Mouse (Mus musculus): ENCODE results near the gene Acer3.

DNA sequence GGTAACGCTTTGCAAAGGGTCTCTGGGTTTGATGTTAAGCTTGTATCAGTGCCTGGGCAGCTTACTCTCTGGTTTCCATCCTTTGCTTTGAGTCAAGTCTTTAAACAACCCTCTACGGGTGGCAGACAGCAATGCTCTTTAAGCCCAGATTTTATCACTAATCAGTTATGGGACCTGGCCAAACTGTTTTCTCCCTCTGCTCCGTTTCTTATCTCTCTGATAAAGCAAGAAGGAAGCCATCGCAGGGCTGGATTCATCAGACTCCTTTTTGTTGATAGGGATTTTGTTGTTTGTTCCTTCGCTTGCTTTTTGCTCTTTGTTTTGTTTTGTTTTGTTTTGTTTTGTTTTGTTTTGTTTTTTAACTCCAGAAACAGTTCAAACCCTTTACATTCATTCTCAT is 19.3 kb upstream of the Acer3 start:
- TF ChIP-seq CHD2 (IDR thresholded peaks at IDR 0.05; ENCODE audit: low read depth, low read length) (no peak), HCFC1 (IDR thresholded peaks at IDR 0.05; ENCODE audit: borderline replicate concordance, insufficient read depth, low read length) (no peak)

All from ES-E14 (cell line).